Mouse (Mus musculus) limb, embryonic 14.5 days (tissue): ENCODE measurements around the gene Eci1. TPM values are rescaled to one million over a fixed set of nuclear protein-coding genes. Genes with fewer than 3 reads are reported as not detected.

Source experiments
- ATAC-seq: fragments of 200-750 bp; cut with Nextera tagmentation; 2 replicates; pipeline ENCODE4 v1.8.0; 2017; ENCODE audit warnings: low read depth, moderate number of reproducible peaks, moderate TSS enrichment; ENCODE audit not compliant: low FRiP score
- DNase-seq: peaks from one replicate; pipeline ENCODE4 v3.0.0-alpha.2; 2015; ENCODE audit warnings: low spot score
- H3K27ac ChIP-seq: fragments of 300-500 bp; sonication (generic); replicated peaks from 2 replicates; pipeline ENCODE4 v1.5.1; 2014; ENCODE audit warnings: low read depth, mild to moderate bottlenecking, low read length, moderate library complexity, mixed read lengths
- H3K27me3 ChIP-seq: fragments of 300-500 bp; sonication (generic); 2 replicates; pipeline ENCODE4 v1.6.1; 2014; ENCODE audit warnings: low read length, mixed read lengths; ENCODE audit not compliant: control insufficient read depth, insufficient read depth
- H3K36me3 ChIP-seq: fragments of 300-500 bp; sonication (generic); 2 replicates; pipeline ENCODE4 v1.6.1; 2014; ENCODE audit warnings: mild to moderate bottlenecking, low read length, moderate library complexity, mixed read lengths; ENCODE audit not compliant: control insufficient read depth, insufficient read depth
- H3K4me1 ChIP-seq: fragments of 300-500 bp; sonication (generic); 2 replicates; pipeline ENCODE4 v1.6.1; 2014; ENCODE audit warnings: antibody characterized with exemption, low read length, mixed read lengths; ENCODE audit not compliant: control insufficient read depth, insufficient read depth
- H3K4me2 ChIP-seq: fragments of 300-500 bp; sonication (generic); replicated peaks from 2 replicates; pipeline ENCODE4 v1.6.1; 2014; ENCODE audit warnings: low read depth, mild to moderate bottlenecking, low read length, moderate library complexity; ENCODE audit not compliant: severe bottlenecking
- H3K4me3 ChIP-seq: fragments of 300-500 bp; sonication (generic); replicated peaks from 2 replicates; pipeline ENCODE4 v1.5.1; 2014; ENCODE audit warnings: low read length
- H3K9ac ChIP-seq: fragments of 300-500 bp; sonication (generic); 2 replicates; pipeline ENCODE4 v1.6.1; 2014; ENCODE audit warnings: mild to moderate bottlenecking, low read depth, low read length, moderate library complexity; ENCODE audit not compliant: severe bottlenecking
- H3K9me3 ChIP-seq: fragments of 300-500 bp; sonication (generic); 2 replicates; pipeline ENCODE4 v1.6.1; 2016; ENCODE audit warnings: low read length; ENCODE audit not compliant: control insufficient read depth
- POLR2A ChIP-seq: fragments of 200-500 bp; IDR thresholded peaks from 2 replicates; pipeline ENCODE4 v1.8.0; 2012; ENCODE audit warnings: inconsistent platforms, mild to moderate bottlenecking, moderate library complexity, borderline replicate concordance; ENCODE audit not compliant: insufficient read depth, insufficient read length; ENCODE audit errors: extremely low read depth
- WGBS: fragments of 180-500 bp; shearing (Covaris S2); extraction: QIAGEN DNeasy Blood & Tissue Kit; methylation state at CpG from one replicate; pipeline ENCODE4 v1.1.7; 2014; 5-methylcytosine and 5-hydroxymethylcytosine counted together
- polyA plus RNA-seq, 2 experiments: library from polyadenylated mRNA; depleted of rRNA in 1 of 2; stranded (reverse) in 1 of 2; unstranded in 1 of 2; fragments of >200 nt; fragmentation: Nextera tagmentation in 1 of 2; extraction: Ambion mirVana in 1 of 2; gene quantifications; 2 replicates each; pipeline versions ENCODE4 v1.2.1 to v1.2.3; 2012 to 2014

Eci1 gene
- polyA plus RNA-seq, 2 experiments: 48.5 to 51.7 TPM

GRCm38 (mm10) chr17:24437016-24437415 is 10.6 kb downstream of the Eci1 start:
- no peak overlapping the region for H3K27ac ChIP-seq
- no peaks in the 10 kb centered on the region for H3K9me3 ChIP-seq
- no peaks in the 10 kb centered on the region for H3K27me3 ChIP-seq
- no peaks in the 10 kb centered on the region for H3K4me1 ChIP-seq
- WGBS: 71% methylated on average over 5 of the region's 5 CpGs
- H3K4me2 ChIP-seq: no peak overlapping the region
- no peak overlapping the region for H3K9ac ChIP-seq
- peak; percentile 68; the same call in 1 of the 2 replicates for ATAC-seq
- TF ChIP-seq POLR2A: no peak
- H3K36me3 ChIP-seq: peaks cover 72% of the 10 kb centered on the region
- H3K4me3 ChIP-seq: no peak overlapping the region
- DNase-seq: peak; percentile 65

GRCm38 (mm10) chr17:24440377-24440776 is 13.9 kb downstream of the Eci1 start:
- Histone ChIP-seq H3K4me3 (no peak overlapping the region), H3K9me3 (no peaks in the 10 kb centered on the region), H3K27me3 (no peaks in the 10 kb centered on the region), H3K27ac (no peak overlapping the region), H3K4me2 (no peak overlapping the region), H3K36me3 (peaks cover 81% of the 10 kb centered on the region), H3K4me1 (no peaks in the 10 kb centered on the region), H3K9ac (no peak overlapping the region)
- DNase-seq: no peak
- ATAC-seq: no peak
- TF ChIP-seq POLR2A: no peak
- WGBS: 92% methylated on average over 8 of the region's 8 CpGs

GRCm38 (mm10) chr17:24441148-24441547 is 14.7 kb downstream of the Eci1 start:
- Histone ChIP-seq H3K9ac (no peak overlapping the region), H3K27ac (no peak overlapping the region), H3K36me3 (peaks cover 83% of the 10 kb centered on the region), H3K4me3 (no peak overlapping the region), H3K4me1 (no peaks in the 10 kb centered on the region), H3K27me3 (no peaks in the 10 kb centered on the region), H3K4me2 (no peak overlapping the region), H3K9me3 (no peaks in the 10 kb centered on the region)
- ATAC-seq (no peak), DNase-seq (no peak)
- WGBS: 75% methylated on average over 1 of the region's 2 CpGs
- TF ChIP-seq POLR2A: no peak

GRCm38 (mm10) chr17:24442107-24442506 is 15.7 kb downstream of the Eci1 start:
- no peak overlapping the region for H3K27ac ChIP-seq
- no peak overlapping the region for H3K9ac ChIP-seq
- H3K36me3 ChIP-seq: peaks cover 86% of the 10 kb centered on the region
- H3K27me3 ChIP-seq: no peaks in the 10 kb centered on the region
- ATAC-seq (no peak), DNase-seq (no peak)
- no peak overlapping the region for H3K4me3 ChIP-seq
- H3K4me2 ChIP-seq: no peak overlapping the region
- 85% methylated on average over 14 of the region's 14 CpGs for WGBS
- H3K9me3 ChIP-seq: no peaks in the 10 kb centered on the region
- TF ChIP-seq POLR2A: no peak
- no peaks in the 10 kb centered on the region for H3K4me1 ChIP-seq

GRCm38 (mm10) chr17:24442632-24443155 is 16.3 kb downstream of the Eci1 start, which contains the start of gene Dnase1l2:
TSS of gene Dnase1l2 (minus strand) at chr17:24443105.
- 83% methylated on average over 7 of the region's 7 CpGs for WGBS
- DNase-seq: no peak
- Histone ChIP-seq H3K9ac (no peak within 1 kb of the TSS), H3K27me3 (no peaks in the 10 kb centered on the region), H3K4me3 (no peak within 1 kb of the TSS), H3K4me2 (no peak within 1 kb of the TSS), H3K9me3 (no peaks in the 10 kb centered on the region), H3K4me1 (no peaks in the 10 kb centered on the region), H3K27ac (no peak within 1 kb of the TSS), H3K36me3 (peaks cover 86% of the 10 kb centered on the region)
- no peak for ATAC-seq
- TF ChIP-seq POLR2A: no peak
